Mouse (Mus musculus) kidney, adult 2 months (tissue): Measurements from ENCODE around the gene Gm9945. TPM values are rescaled to one million over a fixed set of nuclear protein-coding genes. Genes with fewer than 3 reads are reported as not detected.

Experiments
- DNase-seq: peaks from one replicate; pipeline ENCODE4 v3.0.0; 2021
- H3K27ac ChIP-seq: fragments of 200-500 bp; 2 replicates; pipeline ENCODE4 v1.5.1; 2012; ENCODE audit warnings: low read depth, low read length, control low read depth, inconsistent platforms; ENCODE audit not compliant: insufficient read depth
- H3K27me3 ChIP-seq: fragments of 200-500 bp; replicated peaks from 2 replicates; pipeline ENCODE4 v1.6.1; 2012; ENCODE audit warnings: mild to moderate bottlenecking, moderate library complexity, low read length, inconsistent platforms; ENCODE audit not compliant: control insufficient read depth, insufficient read depth
- H3K36me3 ChIP-seq: fragments of 200-500 bp; 2 replicates; pipeline ENCODE4 v1.6.1; 2012; ENCODE audit warnings: mild to moderate bottlenecking, moderate library complexity, low read length, inconsistent platforms; ENCODE audit not compliant: control insufficient read depth, insufficient read depth
- H3K4me1 ChIP-seq: fragments of 200-500 bp; 2 replicates; pipeline ENCODE4 v1.6.1; 2011; ENCODE audit warnings: low read length; ENCODE audit not compliant: control insufficient read depth, insufficient read depth
- H3K4me3 ChIP-seq: fragments of 200-500 bp; 2 replicates; pipeline ENCODE4 v1.5.1; 2011; ENCODE audit warnings: mild to moderate bottlenecking, low read depth, low read length, control low read depth; ENCODE audit not compliant: insufficient read depth
- CTCF ChIP-seq: fragments of 200-500 bp; conservative IDR thresholded peaks from 2 replicates; pipeline ENCODE4 v1.5.1; 2011; ENCODE audit warnings: low read depth, mild to moderate bottlenecking, control low read depth, low read length, moderate library complexity, mixed read lengths; ENCODE audit not compliant: insufficient read depth, insufficient read length
- POLR2A ChIP-seq: fragments of 200-500 bp; IDR thresholded peaks from one replicate; pipeline ENCODE4 v1.6.1; 2011; ENCODE audit warnings: low read depth, low read length, control low read depth
- WGBS: fragments of 180-500 bp; shearing (Covaris S2); methylation state at CpG from one replicate; pipeline ENCODE4 v1.1.7; 2018; 5-methylcytosine and 5-hydroxymethylcytosine counted together
- polyA plus RNA-seq: library from polyadenylated mRNA; depleted of rRNA; stranded (reverse); fragments of >200 nt; gene quantifications from 2 replicates; pipeline ENCODE4 v1.2.3, GENCODE M21; 2012

Gene Gm9945
- polyA plus RNA-seq, 1 experiment, result not detected

GRCm38 (mm10) chr11:53507098-53507805 is 27.3 kb downstream of the Gm9945 start:
- H3K27ac ChIP-seq, result no peak overlapping the region; the same call in 1 of the 2 replicates
- TF ChIP-seq POLR2A (no peak), CTCF (no peak)
- no peaks in the 10 kb centered on the region for H3K36me3 ChIP-seq
- H3K27me3 ChIP-seq, result no peaks in the 10 kb centered on the region
- no peak overlapping the region for H3K4me3 ChIP-seq
- 86% methylated on average over 9 of the region's 9 CpGs for WGBS
- H3K4me1 ChIP-seq, result no peaks in the 10 kb centered on the region
- no peak for DNase-seq

DNA sequence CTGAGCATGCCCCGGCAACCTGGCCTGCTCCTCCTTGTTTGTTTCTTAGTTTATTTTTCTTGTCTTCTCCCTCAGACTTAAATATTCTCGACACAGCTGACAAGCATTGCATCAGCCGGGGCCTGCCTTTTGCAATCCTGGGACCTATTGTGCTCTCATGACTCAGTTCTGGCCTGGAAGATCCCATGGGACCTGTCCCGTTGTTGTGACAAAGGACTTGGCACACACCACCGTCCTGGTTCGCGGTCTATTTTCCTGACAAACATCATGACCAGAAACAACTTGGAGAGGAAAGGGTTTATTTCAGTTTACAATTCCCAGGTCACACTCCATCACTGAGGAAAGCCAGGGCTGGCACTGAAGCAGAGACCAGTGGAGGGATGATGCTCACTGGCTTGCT is 28.2 kb downstream of the Gm9945 start:
- H3K27ac ChIP-seq, result no peak overlapping the region
- peak; percentile 72 for DNase-seq

DNA sequence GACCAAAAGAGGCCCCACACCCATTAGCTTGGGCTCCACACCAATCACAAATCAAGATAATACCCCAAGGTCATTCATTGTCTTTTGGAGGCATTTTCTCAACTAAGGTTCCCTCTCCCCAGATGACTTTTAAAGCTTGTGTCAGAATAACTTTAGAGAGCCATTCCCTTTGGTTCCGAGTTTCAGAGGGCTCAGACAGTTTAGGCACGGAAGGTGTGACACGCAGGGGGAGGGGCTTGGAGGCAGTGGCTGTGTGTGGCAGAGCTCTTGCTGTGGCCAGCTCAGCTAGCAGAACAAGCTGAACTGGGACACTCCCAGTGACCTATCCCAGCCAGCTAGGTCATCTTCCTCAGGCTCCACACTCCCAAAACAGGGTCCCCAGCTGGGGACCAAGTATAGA is 28.6 kb downstream of the Gm9945 start:
- Histone ChIP-seq H3K4me1 (no peaks in the 10 kb centered on the region), H3K36me3 (no peaks in the 10 kb centered on the region), H3K27ac (no peak overlapping the region), H3K27me3 (no peaks in the 10 kb centered on the region), H3K4me3 (no peak overlapping the region)
- TF ChIP-seq CTCF (no peak), POLR2A (no peak)
- WGBS, result 64% methylated on average over 3 of the region's 3 CpGs
- DNase-seq, result no peak

More for the DNA sequence above, 28.2 kb downstream of the Gm9945 start:
- H3K27me3 ChIP-seq, result no peaks in the 10 kb centered on the region
- whole genome bisulfite sequencing, result 65% methylated on average over 7 of the region's 7 CpGs
- no peaks in the 10 kb centered on the region for H3K4me1 ChIP-seq
- H3K4me3 ChIP-seq, result no peak overlapping the region
- no peaks in the 10 kb centered on the region for H3K36me3 ChIP-seq
- TF ChIP-seq CTCF, result no peak
- TF ChIP-seq POLR2A, result no peak

- no peaks in the 10 kb centered on the region for H3K36me3 ChIP-seq
- 43% methylated on average over 5 of the region's 5 CpGs for WGBS
- TF ChIP-seq POLR2A (no peak), CTCF (no peak)
- no peak overlapping the region for H3K27ac ChIP-seq
- H3K27me3 ChIP-seq, result no peaks in the 10 kb centered on the region
- H3K4me1 ChIP-seq, result no peaks in the 10 kb centered on the region
- no peak overlapping the region for H3K4me3 ChIP-seq
- DNase-seq, result no peak
These were observed 30.4 kb downstream of the Gm9945 start for GRCm38 (mm10) chr11:53510351-53510750.

- no peaks in the 10 kb centered on the region for H3K4me1 ChIP-seq
- 64% methylated on average over 8 of the region's 8 CpGs for WGBS
- TF ChIP-seq POLR2A, result no peak
- no peak for TF ChIP-seq CTCF
These were observed 37.0 kb downstream of the Gm9945 start for GRCm38 (mm10) chr11:53516775-53517627.

DNA sequence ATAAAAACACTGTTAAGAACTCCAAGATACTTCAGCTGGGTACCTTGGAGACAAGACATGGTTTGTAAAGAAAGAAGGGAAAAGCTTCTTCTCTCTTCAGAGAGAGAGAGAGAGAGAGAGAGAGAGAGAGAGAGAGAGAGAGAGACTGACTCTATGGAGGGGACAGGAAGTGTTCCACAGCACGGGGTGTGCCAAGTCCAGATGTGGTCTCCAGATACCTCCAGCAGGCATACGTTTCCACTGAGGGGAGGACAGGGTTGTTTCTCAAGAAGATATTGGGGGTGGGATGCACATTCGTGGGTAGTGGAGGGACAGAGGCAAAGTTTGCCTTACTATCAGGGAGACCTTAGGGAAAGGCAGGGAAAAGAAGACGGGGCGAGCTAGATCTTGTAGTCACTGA is 38.8 kb downstream of the Gm9945 start:
- H3K4me1 ChIP-seq, result no peaks in the 10 kb centered on the region
- 72% methylated on average over 5 of the region's 5 CpGs for WGBS
- no peaks in the 10 kb centered on the region for H3K27me3 ChIP-seq
- TF ChIP-seq CTCF (no peak), POLR2A (no peak)
- H3K36me3 ChIP-seq, result no peaks in the 10 kb centered on the region
- no peak overlapping the region for H3K27ac ChIP-seq
- DNase-seq, result no peak
- H3K4me3 ChIP-seq, result no peak overlapping the region

More at GRCm38 (mm10) chr11:53516775-53517627, 37.0 kb downstream of the Gm9945 start:
- H3K27ac ChIP-seq, result no peak overlapping the region
- no peak for DNase-seq
- no peaks in the 10 kb centered on the region for H3K36me3 ChIP-seq
- no peaks in the 10 kb centered on the region for H3K27me3 ChIP-seq
- H3K4me3 ChIP-seq, result no peak overlapping the region
